Mouse (Mus musculus) natural killer cell, adult 2 months (primary cell): ENCODE measurements around the gene Park7.
A peak's percentile ranks its signal among the peaks of the same experiment; 100 is the strongest.
"Not testable (repeated sequence)": the region's sequence is repeated elsewhere in the genome, so short reads cannot be mapped to it uniquely, and the experiment has no call there.

Source experiments
- DNase-seq, 2 experiments: peaks; one replicate each; pipeline ENCODE4 v3.0.0; 2022; ENCODE audit warnings: low spot score in 2 of 2

Park7 gene

DNA sequence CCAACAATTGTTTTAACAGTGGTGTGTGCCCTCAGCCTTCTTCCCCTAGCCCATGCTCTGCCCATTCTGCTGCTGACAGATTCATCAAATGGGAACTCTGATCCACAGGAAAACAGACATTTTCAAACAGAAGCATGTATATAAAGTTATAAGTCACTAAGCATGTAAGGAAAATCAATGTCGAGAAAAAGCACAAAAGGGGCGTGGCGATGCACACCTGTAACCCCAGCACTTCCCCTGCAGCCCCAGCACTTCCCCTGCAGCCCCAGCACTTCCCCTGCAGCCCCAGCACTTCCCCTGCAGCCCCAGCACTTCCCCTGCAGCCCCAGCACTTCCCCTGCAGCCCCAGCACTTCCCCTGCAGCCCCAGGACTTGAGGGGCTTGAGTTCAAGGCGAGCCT lies 39.8 kb downstream of the Park7 start:
- not testable (repeated sequence) for DNase-seq

DNA sequence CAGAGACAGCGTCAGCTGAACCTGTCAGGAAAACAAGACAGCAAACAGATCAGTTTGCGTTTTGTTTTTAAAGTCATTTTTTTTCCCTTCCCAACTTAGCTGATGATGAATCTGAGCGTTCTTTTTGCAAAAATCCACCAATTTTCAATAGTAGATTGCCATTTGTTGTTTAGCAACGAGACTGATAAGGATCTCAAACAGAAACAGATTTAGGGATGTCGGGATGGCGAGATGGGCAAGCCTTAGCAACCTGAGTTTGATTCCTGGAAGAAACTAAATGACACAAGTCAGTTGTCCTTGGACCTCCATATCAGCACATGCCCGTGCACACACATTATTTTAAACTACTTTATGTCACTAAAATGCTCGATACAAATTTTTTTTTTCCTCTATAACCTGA lies 41.6 kb downstream of the Park7 start:
- no peak for DNase-seq

DNA sequence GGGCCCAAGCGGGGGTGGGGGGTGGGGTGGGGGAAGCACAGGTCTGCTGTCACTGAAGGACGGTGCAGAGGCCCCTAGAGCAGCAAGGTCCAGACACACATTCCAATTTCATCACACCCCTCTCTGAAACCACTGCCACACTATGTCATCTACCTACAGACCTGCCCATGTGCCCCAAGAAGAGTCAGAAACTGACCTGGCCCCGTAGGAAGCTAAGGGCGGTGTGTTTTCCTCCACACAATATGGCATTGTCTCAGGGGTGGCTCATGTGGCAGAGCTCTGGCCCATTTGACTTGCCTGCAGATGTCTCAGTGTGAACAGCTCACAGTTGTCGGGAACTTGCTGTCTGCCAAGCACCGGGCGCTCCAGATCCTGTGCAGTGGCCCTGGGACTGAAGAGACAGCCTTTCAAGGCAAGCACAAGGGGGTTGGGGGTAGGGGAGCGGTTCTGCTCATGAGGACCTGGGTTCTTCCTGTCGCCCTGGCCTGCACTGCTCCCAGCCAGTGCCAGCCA lies 42.0 kb downstream of the Park7 start:
- no peak for DNase-seq

DNA sequence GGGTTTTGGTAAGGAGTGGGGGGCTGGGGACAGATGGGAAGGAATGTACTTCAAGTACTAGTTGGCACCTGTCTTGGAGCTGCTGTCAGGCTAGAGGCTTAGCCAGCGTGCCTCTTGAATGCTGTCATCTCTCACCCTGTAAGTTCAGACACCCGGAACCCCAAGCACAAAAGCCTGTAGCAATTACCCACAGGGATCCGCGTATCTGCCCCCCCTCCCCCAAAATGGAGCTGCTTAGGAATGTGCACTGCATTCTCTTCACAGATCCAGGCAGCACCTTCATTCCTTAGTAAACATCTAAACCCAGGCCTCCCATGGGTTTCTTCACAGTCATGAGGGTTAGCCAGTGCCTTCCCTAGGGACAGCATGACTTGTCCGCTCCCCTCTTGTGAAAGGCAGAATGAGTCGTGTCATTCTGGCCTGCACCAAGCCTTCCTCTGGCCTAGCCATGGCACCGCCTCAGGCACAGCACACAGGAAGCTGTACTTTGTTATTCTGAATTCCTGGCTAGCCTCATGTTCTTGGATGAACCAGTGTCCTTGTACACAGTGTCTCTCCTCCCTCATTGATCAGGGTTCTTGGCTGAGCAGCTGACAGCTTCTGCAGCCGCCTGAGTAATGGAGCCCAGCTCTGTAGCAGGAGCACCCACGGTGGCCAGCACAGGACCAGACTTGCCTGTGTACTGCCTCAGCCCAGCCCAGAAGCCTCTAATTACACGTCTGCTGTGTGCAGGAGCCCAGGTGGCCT lies 42.7 kb downstream of the Park7 start:
- no peak for DNase-seq

DNA sequence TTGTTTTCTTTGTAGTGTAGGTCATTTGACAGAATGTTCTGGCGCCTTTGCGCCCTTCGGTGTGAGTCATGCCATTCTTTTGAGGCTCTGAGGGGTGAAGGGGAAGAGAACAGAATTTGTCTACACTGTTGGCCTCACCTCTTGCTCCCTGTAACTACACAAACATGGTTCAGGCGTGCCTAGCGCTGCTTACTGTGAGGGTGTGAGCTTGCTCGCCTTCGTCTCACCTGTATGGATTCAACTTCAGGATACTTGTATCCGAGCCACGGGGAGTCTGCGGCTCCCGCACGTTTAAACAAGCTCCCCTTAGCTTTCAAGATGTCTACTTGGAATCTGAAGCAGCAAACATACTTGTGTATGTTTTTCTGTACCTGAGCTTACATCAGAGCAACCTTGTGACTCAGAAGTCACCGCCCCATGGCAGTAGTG lies 43.3 kb downstream of the Park7 start:
- DNase-seq, result no peak

DNA sequence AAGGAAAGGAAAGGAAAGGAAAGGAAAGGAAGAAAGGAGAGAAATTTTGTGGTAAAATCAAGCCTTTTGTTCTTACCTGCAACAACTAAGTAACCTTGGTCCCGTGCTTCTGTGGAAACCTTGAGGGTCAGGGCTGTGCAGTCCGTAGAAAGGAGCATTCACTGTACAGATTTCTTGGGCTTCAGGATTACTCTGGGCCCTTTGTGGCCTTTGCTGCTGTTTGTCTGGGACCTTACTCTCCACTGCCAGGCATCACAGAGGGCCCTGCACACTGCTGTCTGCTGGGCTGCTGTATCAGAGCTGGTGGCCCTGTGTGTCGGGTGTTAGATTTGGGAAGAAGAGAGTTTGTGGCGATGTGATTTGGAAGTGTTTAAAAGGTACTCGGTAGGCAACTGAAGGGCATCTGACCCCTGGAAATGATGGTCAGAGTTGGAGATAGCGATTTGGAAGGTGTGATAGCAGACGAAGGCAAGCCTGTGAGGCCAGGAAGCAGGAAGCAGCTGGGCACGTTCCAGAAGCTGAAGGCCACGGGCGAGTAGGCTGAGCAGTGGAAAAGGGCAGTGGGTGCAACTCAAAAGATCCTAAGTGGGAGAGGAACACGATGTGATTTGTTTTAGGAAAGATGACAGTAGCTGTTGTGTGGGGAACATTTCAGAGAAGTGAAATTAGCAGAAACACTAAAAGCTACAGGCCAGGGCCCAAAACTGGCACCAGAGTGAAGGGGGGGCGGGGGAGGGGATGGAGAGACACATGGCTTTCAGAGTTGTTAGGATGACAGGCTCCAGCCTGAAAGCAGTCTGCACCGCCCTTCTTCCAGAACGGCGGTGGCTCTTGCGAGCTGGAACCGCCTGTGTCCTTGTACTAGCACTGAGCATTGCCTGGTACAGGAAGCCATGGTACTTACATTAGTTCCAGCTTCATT lies 44.7 kb downstream of the Park7 start:
- no peak for DNase-seq

DNA sequence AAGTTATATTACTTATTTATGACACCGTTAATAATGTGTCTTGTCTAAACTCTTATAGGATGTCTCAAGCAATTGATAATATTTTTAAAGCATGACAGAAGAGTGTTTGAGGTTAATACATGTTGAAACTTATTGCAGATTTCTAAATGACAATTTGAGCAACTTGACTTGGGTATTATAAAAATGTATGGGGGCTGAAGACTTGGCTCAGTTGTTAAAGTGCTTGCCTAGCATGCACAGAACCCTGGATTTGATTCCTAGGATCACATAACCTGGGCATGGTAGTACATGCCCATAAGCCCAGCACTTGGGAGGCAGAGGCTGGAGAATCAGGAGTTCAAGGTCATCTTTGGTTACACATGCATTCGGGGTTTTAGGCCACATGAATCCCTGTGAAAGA lies 45.4 kb downstream of the Park7 start:
- DNase-seq, result no peak

DNA sequence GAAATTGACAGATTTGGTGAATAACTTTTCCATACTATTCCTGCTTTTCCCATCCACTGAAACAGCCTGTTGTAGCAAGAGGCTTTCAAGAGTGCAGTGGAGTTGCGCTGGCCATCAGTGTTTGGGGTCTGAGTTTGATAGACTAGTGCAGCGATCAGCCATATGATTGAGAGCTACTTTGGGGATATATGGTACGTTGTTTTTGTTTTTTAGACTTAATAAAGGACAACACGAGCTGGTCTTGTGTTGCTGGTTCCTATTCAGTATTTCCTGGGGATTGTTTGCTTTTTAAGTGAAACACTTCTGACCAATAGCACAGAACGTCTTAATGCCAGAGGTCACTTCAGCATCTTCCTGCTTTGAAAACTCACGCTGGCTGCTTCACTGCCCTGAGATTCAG lies 46.1 kb downstream of the Park7 start:
- DNase-seq, result no peak

DNA sequence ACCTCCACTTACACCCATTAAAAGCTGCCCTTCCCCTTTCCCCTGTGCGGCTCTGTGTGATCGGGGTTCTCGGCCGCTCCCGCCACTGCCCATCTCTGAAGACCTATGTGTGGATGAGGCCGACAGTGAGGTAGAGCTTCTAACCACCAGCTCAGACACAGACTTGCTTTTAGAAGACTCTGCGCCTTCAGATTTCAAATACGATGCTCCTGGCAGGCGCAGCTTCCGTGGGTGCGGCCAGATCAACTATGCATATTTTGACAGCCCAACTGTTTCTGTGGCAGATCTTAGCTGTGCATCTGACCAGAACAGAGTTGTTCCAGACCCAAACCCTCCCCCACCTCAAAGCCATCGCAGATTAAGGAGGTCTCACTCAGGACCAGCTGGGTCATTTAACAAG lies 47.7 kb downstream of the Park7 start:
- no peak for DNase-seq

DNA sequence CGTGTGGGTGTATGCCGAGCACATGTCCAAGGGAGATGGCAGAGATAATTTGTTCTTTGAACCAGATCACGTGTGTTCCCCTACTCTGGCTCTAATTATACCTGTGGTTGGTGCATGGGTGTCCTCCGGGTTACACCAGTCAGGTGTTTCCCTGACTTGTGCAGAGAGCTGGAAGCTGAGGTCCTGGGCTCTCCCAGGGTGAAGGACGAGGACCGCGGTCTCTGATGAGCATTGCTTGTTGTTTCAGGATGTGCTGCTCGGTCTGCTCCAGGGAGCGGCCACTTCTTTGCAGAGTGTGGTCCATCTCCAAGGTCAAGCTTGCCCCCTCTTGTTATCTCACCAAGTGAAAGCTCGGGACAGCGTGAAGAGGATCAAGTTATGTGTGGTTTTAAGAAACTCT lies 48.2 kb downstream of the Park7 start:
- DNase-seq, result no peak

DNA sequence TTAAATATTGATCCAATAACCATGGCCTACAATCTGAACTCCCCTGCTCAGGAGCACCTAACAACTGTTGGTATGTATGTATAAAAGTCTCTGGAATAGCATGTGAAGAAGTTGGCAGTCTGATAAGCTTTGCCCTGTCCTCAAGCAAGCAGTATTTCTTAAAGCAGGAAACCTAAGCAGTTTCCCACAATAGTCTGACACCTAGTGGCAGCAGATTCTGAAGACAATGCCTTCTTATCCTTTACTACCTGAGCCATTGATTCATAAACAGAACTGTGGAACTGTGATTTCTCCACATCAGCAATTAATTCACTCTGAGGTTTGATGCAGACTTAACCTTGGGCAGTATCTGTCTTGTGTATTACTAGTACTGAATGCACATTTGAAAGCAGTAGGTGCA lies 48.9 kb downstream of the Park7 start:
- no peak for DNase-seq

DNA sequence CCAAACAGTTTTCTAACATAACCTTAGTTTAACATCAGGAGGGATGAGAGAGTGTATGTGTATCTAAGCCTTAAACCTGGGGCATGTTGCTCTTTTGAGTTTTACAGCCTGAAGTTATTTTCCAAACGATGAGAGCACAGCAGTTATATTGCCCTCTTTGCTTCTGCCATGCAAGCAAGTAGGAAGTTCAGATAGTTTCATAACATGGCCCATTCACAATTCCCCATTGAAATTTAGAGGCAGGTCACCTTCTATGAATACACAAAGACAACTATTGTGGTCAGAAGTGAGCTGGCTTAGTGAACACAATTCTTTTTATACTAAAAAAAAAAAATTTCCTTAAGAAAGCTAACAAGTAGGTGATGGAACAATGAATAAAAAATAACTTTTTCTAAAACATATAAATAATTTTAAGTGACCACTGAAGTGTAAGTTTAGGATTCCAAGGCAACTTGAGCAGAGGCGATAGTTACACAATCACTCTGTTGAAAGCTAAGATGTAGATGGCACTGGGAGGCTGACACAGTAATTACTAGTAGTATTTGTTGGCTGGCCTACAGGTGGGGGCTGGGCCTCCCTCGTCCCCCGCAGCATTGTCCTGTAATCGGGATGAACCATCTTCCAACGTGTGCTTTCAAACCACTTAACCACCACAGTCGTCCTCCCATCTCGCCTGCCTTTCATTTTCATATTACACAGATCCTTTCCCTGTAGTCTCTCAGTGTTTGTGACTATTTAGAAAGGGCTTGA lies 51.4 kb downstream of the Park7 start:
- DNase-seq, result no peak

DNA sequence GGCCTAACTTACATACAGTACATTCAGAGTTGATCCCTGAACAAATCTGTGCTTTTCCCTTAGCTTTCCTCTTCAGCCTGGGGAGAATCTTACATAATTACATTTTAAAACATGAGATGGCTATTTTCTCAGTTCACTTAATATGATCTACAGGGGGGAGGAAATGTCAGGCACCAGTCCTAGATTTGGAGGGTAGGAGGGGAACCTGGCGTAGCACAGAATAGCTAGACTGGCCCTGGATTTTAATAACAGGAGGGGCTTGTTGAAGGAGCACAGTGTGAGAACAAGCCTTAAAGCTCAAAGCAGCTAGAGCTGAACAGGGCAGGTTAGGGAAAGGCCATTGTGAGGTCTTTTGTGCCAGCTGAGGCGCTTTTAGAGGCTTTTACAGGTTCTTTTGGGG lies 53.1 kb downstream of the Park7 start:
- DNase-seq, result no peak

DNA sequence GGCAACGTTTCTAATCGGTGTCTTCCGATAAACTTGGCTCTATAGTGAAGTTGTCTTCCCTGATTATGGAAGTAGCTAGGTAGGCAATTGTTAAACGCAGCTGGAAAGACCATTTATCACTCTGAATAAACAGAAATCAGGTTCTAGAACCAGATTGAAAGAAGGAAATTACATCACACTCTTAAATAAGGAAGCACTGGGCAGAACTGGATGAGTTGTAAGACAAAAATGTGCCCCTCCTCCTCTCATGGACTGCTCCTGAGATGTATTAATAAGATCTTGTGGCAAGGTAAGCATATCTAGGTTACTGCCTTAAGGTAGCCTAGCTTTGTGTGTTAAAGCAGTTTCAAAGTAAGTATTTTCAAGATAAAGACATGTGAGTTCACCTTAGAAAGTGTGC lies 53.7 kb downstream of the Park7 start:
- DNase-seq, result no peak

DNA sequence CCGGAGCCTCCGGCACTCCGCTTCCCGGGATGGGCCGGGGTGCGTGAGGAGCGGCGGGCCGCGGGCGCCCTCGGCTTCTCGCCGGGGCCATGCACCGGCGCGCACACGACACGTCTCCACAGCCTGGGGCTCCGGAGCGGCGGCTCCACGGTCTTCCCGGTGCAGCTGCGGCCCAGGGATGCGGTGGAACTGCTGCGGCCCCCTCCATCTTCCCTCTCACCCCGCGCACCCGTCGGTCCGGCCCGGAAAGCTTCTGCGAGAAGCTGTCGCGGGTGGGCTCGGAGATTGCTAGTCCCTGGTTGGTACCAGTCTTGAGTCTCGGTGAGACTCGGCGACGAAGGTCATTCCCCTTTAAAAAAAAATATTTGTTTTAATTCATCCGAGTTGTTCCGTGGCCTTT lies 58.9 kb downstream of the Park7 start:
- DNase-seq, result peak in 1 of 2 experiments; percentile 10

DNA sequence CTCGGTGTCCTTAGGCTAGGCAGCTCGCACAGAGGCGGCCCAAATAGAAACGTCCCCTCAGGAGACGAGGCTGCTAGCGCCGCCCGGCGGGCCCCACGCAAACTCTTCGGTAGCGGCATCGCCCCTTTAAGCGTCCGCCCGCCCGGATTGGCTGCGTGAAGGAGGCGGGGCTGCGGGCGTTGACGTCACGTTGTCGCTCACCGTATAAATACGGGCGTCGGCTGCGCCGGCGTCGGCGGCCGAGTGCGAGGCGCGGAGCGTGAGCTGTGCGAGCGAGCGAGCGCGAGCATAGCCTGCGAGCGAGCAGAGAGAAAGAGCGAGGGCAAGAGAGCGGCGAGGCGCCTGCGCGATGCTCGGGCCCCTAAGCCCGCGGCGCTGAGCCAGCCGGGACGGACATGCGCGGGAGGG lies 59.4 kb downstream of the Park7 start:
- peak; percentile 95 to 96 for DNase-seq

DNA sequence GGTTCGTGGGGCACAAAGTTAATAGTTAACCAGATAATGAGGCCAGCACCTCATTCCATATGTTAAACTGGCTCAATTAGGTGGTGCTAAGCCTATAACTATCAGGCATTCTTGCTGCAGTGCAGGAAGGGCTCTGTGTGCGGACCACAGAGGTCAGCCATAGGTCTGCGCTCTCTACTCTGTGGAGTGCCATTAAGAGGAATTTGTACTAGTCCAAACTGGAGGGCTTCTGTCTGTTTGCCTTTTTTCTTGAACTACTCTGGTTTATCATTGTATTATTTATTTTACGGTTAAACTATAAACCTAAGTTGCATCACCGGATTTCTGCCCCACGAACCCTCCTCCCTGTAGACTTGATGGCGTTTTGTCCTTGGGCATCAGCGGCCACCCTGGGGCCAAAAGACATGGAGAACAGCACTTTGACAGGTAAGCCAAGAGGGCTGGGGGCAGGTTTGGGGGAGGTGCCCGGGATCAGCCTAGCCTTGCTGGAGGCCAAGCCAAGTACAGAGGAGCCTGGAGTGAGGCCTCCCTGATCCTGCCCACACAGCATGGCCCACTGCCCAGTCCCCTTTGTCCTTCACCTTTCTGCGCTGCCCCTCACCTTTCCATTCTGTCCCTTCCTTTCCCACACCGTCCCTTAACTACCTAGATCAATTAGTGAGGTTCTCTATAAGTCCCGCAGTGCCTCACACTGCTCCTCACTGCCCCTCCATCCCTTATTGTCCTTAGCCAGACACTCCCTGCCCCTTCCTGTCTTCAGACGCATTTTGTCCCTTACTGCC lies 60.4 kb downstream of the Park7 start, which contains the start of gene Errfi1:
Errfi1 (plus strand) TSS at position 240 of the 782 bp plus-strand sequence.
- DNase-seq, result no peak

DNA sequence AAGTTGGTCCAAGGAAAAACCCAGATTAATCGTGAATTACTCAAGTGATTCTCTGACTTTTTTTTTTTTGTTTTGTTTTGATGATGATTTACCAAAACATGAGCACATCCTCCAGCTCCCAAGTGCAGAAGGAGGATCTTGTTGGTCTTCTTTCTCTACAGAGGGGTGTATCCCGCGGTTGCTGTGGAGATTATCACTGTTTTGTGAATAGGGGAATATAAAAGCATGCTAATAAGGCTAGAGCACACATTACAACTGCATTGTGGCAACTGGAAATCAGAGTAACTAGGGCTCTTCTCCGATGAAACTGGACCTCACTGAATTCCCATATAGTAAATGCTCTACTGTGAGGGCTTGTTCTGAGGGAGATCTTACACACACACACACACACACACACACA lies 61.8 kb downstream of the Park7 start:
- DNase-seq, result no peak

DNA sequence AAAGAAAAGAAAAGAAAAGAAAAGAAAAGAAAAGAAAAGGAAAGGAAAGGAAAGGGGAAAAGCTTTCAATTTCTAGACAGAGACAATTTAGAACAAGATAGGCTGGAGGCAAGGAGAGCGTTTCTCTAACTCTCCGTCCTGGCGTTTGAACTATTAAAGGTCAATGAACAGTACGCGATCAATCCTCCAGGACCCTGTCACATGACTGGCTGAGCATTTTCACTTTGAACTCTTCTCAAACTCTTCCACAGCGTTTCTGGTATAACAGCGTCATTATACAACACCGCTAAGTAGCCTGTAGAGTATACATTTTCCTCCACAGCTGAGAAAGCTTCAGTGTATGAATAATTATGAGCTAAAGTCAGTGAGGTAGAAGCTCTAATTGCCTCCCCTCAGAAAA lies 62.2 kb downstream of the Park7 start:
- DNase-seq, result no peak

DNA sequence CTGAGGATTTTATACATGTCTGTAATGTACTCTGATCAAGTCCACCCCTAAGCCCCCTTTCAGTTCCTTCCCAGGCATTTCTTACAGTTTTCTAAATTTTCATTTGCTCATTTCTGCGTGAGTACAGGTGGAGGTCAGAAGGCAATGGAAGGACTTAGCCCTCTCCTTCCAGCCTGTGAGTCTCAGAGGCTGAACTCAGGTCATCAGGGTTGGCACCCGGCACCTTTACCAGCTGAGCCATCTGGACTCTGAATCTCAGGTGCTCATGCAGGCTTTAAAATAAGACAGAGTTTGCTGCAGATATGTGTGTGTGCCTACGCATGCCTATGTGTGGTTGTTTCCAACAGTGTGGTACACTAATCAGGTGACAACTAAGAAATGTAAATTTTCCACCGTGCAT lies 63.3 kb downstream of the Park7 start:
- no peak for DNase-seq

DNA sequence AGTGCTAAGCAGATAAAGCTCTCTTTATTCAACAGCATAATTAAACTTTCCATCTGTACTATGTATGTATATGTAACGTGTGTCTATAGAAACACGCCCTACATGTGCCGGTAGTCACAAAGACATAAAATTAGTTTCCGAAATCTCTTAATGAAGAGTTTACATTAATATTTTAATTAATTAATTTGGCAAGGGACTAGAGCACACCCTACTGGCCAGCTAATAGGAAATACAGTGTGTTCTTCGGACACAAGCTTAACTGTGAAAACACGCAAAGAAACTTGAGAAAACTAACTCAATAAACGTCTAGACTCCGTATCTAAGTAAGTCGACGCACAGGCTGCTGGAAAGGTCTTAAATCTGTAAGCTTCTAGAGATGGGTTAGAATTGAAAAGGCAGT lies 64.3 kb downstream of the Park7 start:
- no peak for DNase-seq
